Mouse (Mus musculus): ENCODE results near the gene Rbm8a2.

Gene Rbm8a2

GRCm38 (mm10) chr1:175931391-175931790 lies 47.5 kb downstream of the Rbm8a2 start:
- in situ Hi-C loops (cut with MboI, MseI): loop anchor here (10.0 to 25.0 kb wide), 2 partner anchors 906 to 1723 kb away; no protein-coding TSS in a partner anchor

Measured in regulatory T cell (primary cell).